ENCODE assay signal across 9 mouse cellular contexts in the genomic region with DNA sequence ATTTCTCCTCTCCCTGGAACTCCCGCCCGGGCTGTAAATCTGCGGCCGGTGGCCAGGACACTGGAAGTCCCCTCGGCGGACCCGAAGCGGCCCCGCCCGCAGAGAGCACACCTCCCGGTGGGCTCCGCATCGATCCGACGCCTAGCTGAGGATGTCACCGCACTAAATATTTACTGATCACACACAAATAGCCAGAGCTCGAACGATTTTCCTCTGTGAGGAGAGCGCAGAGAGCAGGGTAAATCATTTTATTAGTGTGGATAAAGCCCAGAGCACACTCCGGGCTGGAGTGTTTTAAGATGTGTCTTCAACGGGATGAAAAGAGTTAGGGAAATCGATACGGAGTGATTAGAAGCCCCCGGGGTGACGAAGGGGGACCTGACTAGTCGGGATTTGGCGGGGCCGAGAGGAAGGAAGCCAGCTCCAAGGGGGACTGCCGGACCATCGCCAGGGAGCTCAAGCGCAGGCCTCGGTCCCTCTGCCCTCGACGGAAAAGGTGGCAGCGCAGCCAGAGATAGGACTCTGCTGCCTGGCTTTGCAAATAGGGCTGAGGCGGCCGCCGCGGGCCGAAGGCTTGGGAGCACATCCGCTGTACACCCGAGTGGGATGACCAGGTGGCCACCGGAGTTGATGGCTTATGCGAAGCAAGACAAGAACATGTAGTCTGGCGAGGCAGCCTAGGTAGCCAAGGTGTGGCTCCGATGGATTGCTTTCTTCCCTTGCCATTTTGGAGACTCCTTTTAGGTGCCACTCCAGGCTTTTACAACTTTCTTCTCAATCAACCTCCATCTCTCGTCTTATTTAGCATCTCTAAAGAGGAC. TPM values are rescaled to one million over a fixed set of nuclear protein-coding genes. Genes with fewer than 3 reads are reported as not detected.
DNase-seq lines count a peak whose midpoint lies in the region; ATAC-seq and TF ChIP-seq lines count a peak whose summit lies in the region.
"Had no signal": no experiment of that assay in that cellular context is flagged by ENCODE, and none has a peak within 500 bp of the region (broad histone marks: within the 10 kb centered on the region; RNA-seq: fewer than 3 reads in every experiment).

No protein-coding gene starts in this region.

- TF ChIP-seq POLR2A in heart, adult 2 months (IDR thresholded peaks at IDR 0.05; ENCODE audit: insufficient read depth, low read depth, low read length): no peak

- peaks cover 15% of the 10 kb centered on the region for H3K27me3 ChIP-seq in heart, adult 2 months (ENCODE audit: control insufficient read depth, insufficient read depth, low read length)
- peaks cover 96% of the 10 kb centered on the region for H3K27me3 ChIP-seq in forebrain, embryonic 10.5 days (ENCODE audit: poor library complexity, severe bottlenecking)
- H3K27me3 ChIP-seq in intestine, embryonic 14.5 days (replicated peaks; ENCODE audit: control insufficient read depth, insufficient read depth, low read length): peaks cover 17% of the 10 kb centered on the region
- H3K27me3 ChIP-seq in liver, embryonic 14.5 days (ENCODE audit: control insufficient read depth, insufficient read depth, low read length): peaks cover 56% of the 10 kb centered on the region

- no peaks in the 10 kb centered on the region for H3K79me2 ChIP-seq in heart, adult 2 months (replicated peaks; ENCODE audit: control insufficient read depth, insufficient read depth, low read length)

- H3K36me3 ChIP-seq in heart, adult 2 months (ENCODE audit: control insufficient read depth, insufficient read depth, low read length): no peaks in the 10 kb centered on the region
- H3K36me3 ChIP-seq in forebrain, embryonic 10.5 days (replicated peaks): 0 out of 2 replicates have a peak, but pooled peaks cover 2% of the 10 kb centered on the region
- no peaks in the 10 kb centered on the region for H3K36me3 ChIP-seq in intestine, embryonic 14.5 days (ENCODE audit: control insufficient read depth, insufficient read depth, low read length)
- no peaks in the 10 kb centered on the region for H3K36me3 ChIP-seq in liver, embryonic 14.5 days (replicated peaks; ENCODE audit: control insufficient read depth, insufficient read depth, low read depth)

- ATAC-seq in intestine, embryonic 14.5 days (replicated peaks; ENCODE audit: low FRiP score, low TSS enrichment, low read depth): no peak
- no peak for ATAC-seq in liver, embryonic 14.5 days (ENCODE audit: insufficient read depth)

- H3K4me1 ChIP-seq in heart, adult 2 months (ENCODE audit: control insufficient read depth, insufficient read depth, low read length): no peaks in the 10 kb centered on the region
- H3K4me1 ChIP-seq in forebrain, embryonic 10.5 days: peaks cover 73% of the 10 kb centered on the region
- H3K4me1 ChIP-seq in intestine, embryonic 14.5 days (replicated peaks; ENCODE audit: control insufficient read depth, insufficient read depth, low read length): peaks cover 9% of the 10 kb centered on the region; the same call in 1 of the 2 replicates
- no peaks in the 10 kb centered on the region for H3K4me1 ChIP-seq in liver, embryonic 14.5 days (replicated peaks; ENCODE audit: control insufficient read depth in 2 of 2, insufficient read depth in 2 of 2, low read length in 1 of 2)

- H3K27ac ChIP-seq in heart, adult 2 months: peak overlapping the region; percentile 75
- H3K27ac ChIP-seq in forebrain, embryonic 10.5 days: peak overlapping the region; percentile 98
- H3K27ac ChIP-seq in intestine, embryonic 14.5 days (ENCODE audit: low read depth): peak overlapping the region; percentile 57; the same call in 1 of the 2 replicates
- H3K27ac ChIP-seq in liver, embryonic 14.5 days: no peak overlapping the region

- H3K9me3 ChIP-seq in forebrain, embryonic 10.5 days: no peaks in the 10 kb centered on the region
- no peaks in the 10 kb centered on the region for H3K9me3 ChIP-seq in intestine, embryonic 14.5 days (ENCODE audit: control insufficient read depth, low read length)
- no peaks in the 10 kb centered on the region for H3K9me3 ChIP-seq in liver, embryonic 14.5 days (ENCODE audit: control insufficient read depth, low read length)

- no peak for TF ChIP-seq CTCF in heart, adult 2 months (IDR thresholded peaks at IDR 0.05)
- no peak for TF ChIP-seq CTCF in liver, embryonic 14.5 days (IDR thresholded peaks at IDR 0.05; ENCODE audit: low read depth)

- WGBS in heart, adult 2 months: 3% methylated on average over 47 of the region's 47 CpGs
- WGBS in forebrain, embryonic 10.5 days: under 1% methylated on average over 47 of the region's 47 CpGs
- 3% methylated on average over 47 of the region's 47 CpGs for WGBS in intestine, embryonic 14.5 days
- 3% methylated on average over 47 of the region's 47 CpGs for WGBS in liver, embryonic 14.5 days (ENCODE audit: insufficient replicate concordance)

- no peak for TF ChIP-seq EP300 in heart, adult 2 months (IDR thresholded peaks at IDR 0.05; ENCODE audit: insufficient read depth, low read depth, low read length)
- TF ChIP-seq EP300 in liver, embryonic 14.5 days (IDR thresholded peaks at IDR 0.05; ENCODE audit: low read depth): no peak

- H3K4me3 ChIP-seq in heart, adult 2 months: peak overlapping the region; percentile 44
- H3K4me3 ChIP-seq in forebrain, embryonic 10.5 days: peak overlapping the region; percentile 84
- H3K4me3 ChIP-seq in intestine, embryonic 14.5 days (ENCODE audit: low read depth, low read length): peak overlapping the region; percentile 36
- peak overlapping the region; percentile 30 to 37; a peak in 2 of 4 replicates for H3K4me3 ChIP-seq in liver, embryonic 14.5 days (ENCODE audit: insufficient read depth in 1 of 2, low read depth in 2 of 2, low read length in 2 of 2)

- H3K4me2 ChIP-seq in intestine, embryonic 14.5 days (ENCODE audit: low read length): peak overlapping the region; percentile 60
- H3K4me2 ChIP-seq in liver, embryonic 14.5 days (ENCODE audit: low read depth): peak overlapping the region; percentile 52

- intact Hi-C loops in heart, adult 2 months (cut with DNase I): loop anchor here (5.0 to 10.0 kb wide), 6 partner anchors 38 to 1595 kb away; no protein-coding TSS in a partner anchor
- intact Hi-C loops in heart, postnatal 14 days (cut with DNase I): loop anchor here (5.0 to 10.0 kb wide), 7 partner anchors 445 to 1775 kb away; no protein-coding TSS in a partner anchor

- DNase-seq in heart, adult 2 months: peak in 1 of 2 experiments; percentile 54
- no peak for DNase-seq in heart, postnatal 14 days
- peak; percentile 61 for DNase-seq in forebrain, embryonic 10.5 days (ENCODE audit: extremely low spot score, low spot score)
- DNase-seq in intestine, embryonic 14.5 days (ENCODE audit: low spot score): peak; percentile 78
- DNase-seq in liver, embryonic 14.5 days (ENCODE audit: low read depth in 3 of 3, low spot score in 3 of 3): no peak
- peak; percentile 50 for DNase-seq in retina, embryonic 14.5 days (ENCODE audit: low spot score)
- DNase-seq in cerebellum, postnatal 4 days (ENCODE audit: low spot score in 2 of 2): no peak
- DNase-seq in T-cell, adult 2 months (ENCODE audit: low spot score): no peak

- H3K9ac ChIP-seq in heart, adult 2 months (ENCODE audit: low read depth, low read length): peak overlapping the region; percentile 64
- H3K9ac ChIP-seq in intestine, embryonic 14.5 days (ENCODE audit: low read length): peak overlapping the region; percentile 44
- no peak overlapping the region for H3K9ac ChIP-seq in liver, embryonic 14.5 days (replicated peaks)

RNA-seq across cellular contexts. Expression of gene Nr2f2, which starts 3.4 kb away (rescaled TPM):
- total RNA-seq in heart, adult 2 months (2021): 10 to 100 TPM; 16.4 to 18.8 TPM
- polyA plus RNA-seq in heart, adult 2 months (2012; rRNA removed): 22.9 and 39.3 TPM in 2 replicates
- total RNA-seq in heart, postnatal 14 days (2021): 10 to 100 TPM; 24.8 to 26.9 TPM
- polyA plus RNA-seq in forebrain, embryonic 10.5 days (2016; fragmentation: Nextera tagmentation; extraction: Ambion mirVana): 82.3 and 82.7 TPM in 2 replicates
- 53.7 and 56.9 TPM in 2 replicates for polyA plus RNA-seq in intestine, embryonic 14.5 days (2014; fragmentation: Nextera tagmentation; extraction: Ambion mirVana)
- 10.1 and 12.0 TPM in 2 replicates for polyA plus RNA-seq in liver, embryonic 14.5 days (2012; rRNA removed)
- polyA plus RNA-seq in liver, embryonic 14.5 days (2014; fragmentation: Nextera tagmentation; extraction: Ambion mirVana): 6.3 and 8.5 TPM in 2 replicates
- total RNA-seq: neutrophil, adult 5-6 weeks had no signal

Comparison
In these comparisons a context has a peak if more than half of its experiments do, and no peak if none do; other contexts are left out.
1. DNase-seq: peak in forebrain, embryonic 10.5 days (single experiment), intestine, embryonic 14.5 days (single experiment) and retina, embryonic 14.5 days (single experiment); none in heart, postnatal 14 days (0 of 2), liver, embryonic 14.5 days (0 of 3), cerebellum, postnatal 4 days (0 of 2) and T-cell, adult 2 months (single experiment).
2. H3K4me3 ChIP-seq: peak in every context shown above with its lines; median percentile 84 in forebrain, embryonic 10.5 days; 44 in heart, adult 2 months; 36 in intestine, embryonic 14.5 days; 34 in liver, embryonic 14.5 days.